In the genomic region with DNA sequence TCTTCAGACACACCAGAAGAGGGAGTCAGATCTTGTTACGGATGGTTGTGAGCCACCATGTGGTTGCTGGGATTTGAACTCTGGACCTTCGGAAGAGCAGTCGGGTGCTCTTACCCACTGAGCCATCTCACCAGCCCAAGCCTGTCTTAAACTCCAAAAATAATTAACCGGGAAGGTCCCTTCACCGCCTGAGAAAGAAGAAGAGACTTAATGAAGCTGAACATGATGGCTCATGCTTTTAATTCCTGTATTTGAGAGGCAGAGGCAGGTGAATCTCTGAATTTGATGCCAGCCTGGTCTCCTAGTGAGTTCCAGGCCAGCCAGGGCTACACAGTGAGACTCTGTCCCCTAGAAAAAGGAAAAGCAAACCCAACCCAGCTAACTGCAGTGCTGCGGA, we compare ENCODE assay signal across 7 mouse cellular contexts. TPM values are rescaled to one million over a fixed set of nuclear protein-coding genes. Genes with fewer than 3 reads are reported as not detected.
DNase-seq lines count a peak whose midpoint lies in the region; ATAC-seq and TF ChIP-seq lines count a peak whose summit lies in the region.
"Not testable (repeated sequence)": the region's sequence is repeated elsewhere in the genome, so short reads cannot be mapped to it uniquely, and the experiment has no call there.

No protein-coding gene starts in this region.

- not testable (repeated sequence) for TF ChIP-seq POLR2A in cerebellum, adult 2 months (IDR thresholded peaks at IDR 0.05; ENCODE audit: borderline replicate concordance, insufficient read depth, low read length); liver, adult 2 months (IDR thresholded peaks at IDR 0.05; ENCODE audit: extremely low read depth, insufficient read depth, low read length)

- 0 out of 2 replicates have a peak overlapping the region, but pooled peaks have one; percentile 16 for H3K9ac ChIP-seq in heart, embryonic 11.5 days (ENCODE audit: low read depth, low read length)
- H3K9ac ChIP-seq in liver, adult 2 months (ENCODE audit: low read depth, low read length); stomach, embryonic 14.5 days (replicated peaks; ENCODE audit: low read depth, low read length): not testable (repeated sequence)
- peak overlapping the region; percentile 52; the same call in 1 of the 2 replicates for H3K9ac ChIP-seq in liver, postnatal 0 days (replicated peaks)

- peaks cover 14% of the 10 kb centered on the region for H3K36me3 ChIP-seq in heart, embryonic 11.5 days (ENCODE audit: control insufficient read depth, insufficient read depth, low read length)
- peaks cover 91% of the 10 kb centered on the region for H3K36me3 ChIP-seq in hindbrain, embryonic 10.5 days
- not testable (repeated sequence) for H3K36me3 ChIP-seq in liver, adult 2 months (ENCODE audit: control insufficient read depth, insufficient read depth, low read length)
- peaks cover 36% of the 10 kb centered on the region for H3K36me3 ChIP-seq in liver, postnatal 0 days (replicated peaks; ENCODE audit: insufficient read depth, low read length)
- H3K36me3 ChIP-seq in stomach, embryonic 14.5 days (ENCODE audit: control insufficient read depth, insufficient read depth, low read length): peaks cover 15% of the 10 kb centered on the region

- ATAC-seq in heart, embryonic 11.5 days (replicated peaks; ENCODE audit: insufficient number of reproducible peaks, low FRiP score, low TSS enrichment); liver, postnatal 0 days; stomach, embryonic 14.5 days (ENCODE audit: insufficient number of reproducible peaks, insufficient read depth, low FRiP score, low read depth): not testable (repeated sequence)

- not testable (repeated sequence) for DNase-seq in cerebellum, adult 2 months; hindbrain, embryonic 10.5 days (ENCODE audit: low spot score); liver, adult 2 months (ENCODE audit: extremely low read depth, low read depth, low spot score); liver, postnatal 0 days
- DNase-seq in kidney, adult 9 months: peak; percentile 60

- H3K9me3 ChIP-seq in heart, embryonic 11.5 days (replicated peaks; ENCODE audit: control insufficient read depth, low read length); hindbrain, embryonic 10.5 days; liver, postnatal 0 days (ENCODE audit: low read length); stomach, embryonic 14.5 days (ENCODE audit: control insufficient read depth, low read depth, low read length): not testable (repeated sequence)

- H3K4me1 ChIP-seq in cerebellum, adult 2 months (ENCODE audit: control insufficient read depth, insufficient read depth, low read length): peaks cover 60% of the 10 kb centered on the region
- peaks cover 43% of the 10 kb centered on the region for H3K4me1 ChIP-seq in heart, embryonic 11.5 days (ENCODE audit: control insufficient read depth, insufficient read depth, low read length)
- H3K4me1 ChIP-seq in hindbrain, embryonic 10.5 days (replicated peaks): peaks cover 29% of the 10 kb centered on the region
- H3K4me1 ChIP-seq in liver, adult 2 months (ENCODE audit: control insufficient read depth, insufficient read depth, low read length): peaks cover 28% of the 10 kb centered on the region
- H3K4me1 ChIP-seq in liver, postnatal 0 days (ENCODE audit: insufficient read depth): peaks cover 43% of the 10 kb centered on the region
- not testable (repeated sequence) for H3K4me1 ChIP-seq in stomach, embryonic 14.5 days (ENCODE audit: control insufficient read depth, insufficient read depth, low read length)

- H3K79me2 ChIP-seq in liver, adult 2 months (ENCODE audit: control insufficient read depth, insufficient read depth, low read length): peaks cover 11% of the 10 kb centered on the region; the same call in 1 of the 2 replicates

- 73% methylated on average over 6 of the region's 6 CpGs for WGBS in cerebellum, adult 2 months
- WGBS in heart, embryonic 11.5 days (ENCODE audit: insufficient replicate concordance): 85% methylated on average over 5 of the region's 6 CpGs
- WGBS in hindbrain, embryonic 10.5 days: 91% methylated on average over 6 of the region's 6 CpGs
- 50% methylated on average over 5 of the region's 6 CpGs for WGBS in liver, adult 2 months
- WGBS in liver, postnatal 0 days (ENCODE audit: insufficient replicate concordance): 80% methylated on average over 5 of the region's 6 CpGs
- 91% methylated on average over 5 of the region's 6 CpGs for WGBS in stomach, embryonic 14.5 days

- not testable (repeated sequence) for H3K4me3 ChIP-seq in cerebellum, adult 2 months (replicated peaks; ENCODE audit: insufficient read depth, low read depth, low read length); heart, embryonic 11.5 days (ENCODE audit: low read depth, low read length); hindbrain, embryonic 10.5 days; liver, adult 2 months (ENCODE audit: insufficient read depth, low read depth, low read length); liver, postnatal 0 days (ENCODE audit: low read depth, low read length); stomach, embryonic 14.5 days (ENCODE audit: low read depth, low read length)

- H3K27me3 ChIP-seq in cerebellum, adult 2 months (ENCODE audit: control insufficient read depth, insufficient read depth, low read length); heart, embryonic 11.5 days (ENCODE audit: control insufficient read depth, insufficient read depth, low read length); hindbrain, embryonic 10.5 days (ENCODE audit: insufficient read depth, poor library complexity, severe bottlenecking); liver, adult 2 months (ENCODE audit: control insufficient read depth, insufficient read depth, low read length); liver, postnatal 0 days (ENCODE audit: insufficient read depth, low read length); stomach, embryonic 14.5 days (ENCODE audit: control insufficient read depth, insufficient read depth, low read length): not testable (repeated sequence)

- peak overlapping the region; percentile 83; the same call in 1 of the 2 replicates for H3K27ac ChIP-seq in cerebellum, adult 2 months (ENCODE audit: insufficient read depth, low read length)
- H3K27ac ChIP-seq in heart, embryonic 11.5 days (ENCODE audit: low read depth, low read length): peak overlapping the region; percentile 74
- peak overlapping the region; percentile 64; the same call in 1 of the 2 replicates for H3K27ac ChIP-seq in hindbrain, embryonic 10.5 days
- H3K27ac ChIP-seq in liver, adult 2 months (replicated peaks; ENCODE audit: insufficient read depth, low read depth, low read length): peak overlapping the region; percentile 91; the same call in 1 of the 2 replicates
- peak overlapping the region; percentile 92 for H3K27ac ChIP-seq in liver, postnatal 0 days (ENCODE audit: low read depth)
- H3K27ac ChIP-seq in stomach, embryonic 14.5 days (ENCODE audit: low read length): peak overlapping the region; percentile 33; the same call in 1 of the 2 replicates

- TF ChIP-seq CTCF in cerebellum, adult 2 months (IDR thresholded peaks at IDR 0.05; ENCODE audit: borderline replicate concordance, insufficient read depth, low read depth, low read length); liver, adult 2 months (IDR thresholded peaks at IDR 0.05; ENCODE audit: low read depth, low read length); liver, postnatal 0 days (IDR thresholded peaks at IDR 0.05; ENCODE audit: low read depth): not testable (repeated sequence)

- peak overlapping the region; percentile 40 for H3K4me2 ChIP-seq in heart, embryonic 11.5 days
- H3K4me2 ChIP-seq in liver, postnatal 0 days (ENCODE audit: low read depth, low read length): peak overlapping the region; percentile 24; the same call in 1 of the 2 replicates
- not testable (repeated sequence) for H3K4me2 ChIP-seq in stomach, embryonic 14.5 days (replicated peaks; ENCODE audit: low read depth, low read length)

- not testable (repeated sequence) for TF ChIP-seq EP300 in liver, postnatal 0 days (IDR thresholded peaks at IDR 0.05; ENCODE audit: low read depth)

RNA-seq across cellular contexts. Expression of a gene that starts 14.2 kb away (rescaled TPM):
- polyA plus RNA-seq in cerebellum, adult 2 months (2012; rRNA removed): 168 and 220 TPM in 2 replicates
- 70.0 and 82.8 TPM in 2 replicates for polyA plus RNA-seq in heart, embryonic 11.5 days (2014; fragmentation: Nextera tagmentation; extraction: Ambion mirVana)
- polyA plus RNA-seq in hindbrain, embryonic 10.5 days (2016; fragmentation: Nextera tagmentation; extraction: Ambion mirVana): 87.8 and 103 TPM in 2 replicates
- 25.3 and 29.7 TPM in 2 replicates for total RNA-seq in liver, adult 2 months (2014; rRNA removed)
- 140 and 154 TPM in 2 replicates for polyA plus RNA-seq in liver, adult 2 months (2012; rRNA removed)
- polyA plus RNA-seq in liver, postnatal 0 days (2015; fragmentation: Nextera tagmentation; extraction: Ambion mirVana): 36.4 and 36.9 TPM in 2 replicates
- polyA plus RNA-seq in stomach, embryonic 14.5 days (2014; fragmentation: Nextera tagmentation; extraction: Ambion mirVana): 44.9 and 46.2 TPM in 2 replicates

RNA-seq across cellular contexts. Expression of a gene that starts 15.5 kb away (rescaled TPM):
- 33.1 and 36.5 TPM in 2 replicates for polyA plus RNA-seq in cerebellum, adult 2 months (2012; rRNA removed)
- 0.44 and 0.74 TPM in 2 replicates for polyA plus RNA-seq in heart, embryonic 11.5 days (2014; fragmentation: Nextera tagmentation; extraction: Ambion mirVana)
- 0.29 and 0.37 TPM in 2 replicates for polyA plus RNA-seq in hindbrain, embryonic 10.5 days (2016; fragmentation: Nextera tagmentation; extraction: Ambion mirVana)
- total RNA-seq in liver, adult 2 months (2014; rRNA removed): 3.1 and 4.6 TPM in 2 replicates
- 6.7 and 7.3 TPM in 2 replicates for polyA plus RNA-seq in liver, adult 2 months (2012; rRNA removed)
- 0.27 and 0.35 TPM in 2 replicates for polyA plus RNA-seq in liver, postnatal 0 days (2015; fragmentation: Nextera tagmentation; extraction: Ambion mirVana)
- polyA plus RNA-seq in stomach, embryonic 14.5 days (2014; fragmentation: Nextera tagmentation; extraction: Ambion mirVana): 2.2 and 2.3 TPM in 2 replicates

RNA-seq across cellular contexts. Expression of a gene that starts 44.1 kb away (rescaled TPM):
- 84.1 and 85.5 TPM in 2 replicates for polyA plus RNA-seq in cerebellum, adult 2 months (2012; rRNA removed)
- polyA plus RNA-seq in heart, embryonic 11.5 days (2014; fragmentation: Nextera tagmentation; extraction: Ambion mirVana): 31.8 and 35.1 TPM in 2 replicates
- polyA plus RNA-seq in hindbrain, embryonic 10.5 days (2016; fragmentation: Nextera tagmentation; extraction: Ambion mirVana): 125 and 129 TPM in 2 replicates
- 9.3 and 10.1 TPM in 2 replicates for total RNA-seq in liver, adult 2 months (2014; rRNA removed)
- polyA plus RNA-seq in liver, adult 2 months (2012; rRNA removed): 26.6 and 29.4 TPM in 2 replicates
- 10.0 and 11.1 TPM in 2 replicates for polyA plus RNA-seq in liver, postnatal 0 days (2015; fragmentation: Nextera tagmentation; extraction: Ambion mirVana)
- polyA plus RNA-seq in stomach, embryonic 14.5 days (2014; fragmentation: Nextera tagmentation; extraction: Ambion mirVana): 40.0 and 41.3 TPM in 2 replicates

RNA-seq across cellular contexts. Expression of a gene that starts 49.2 kb away (rescaled TPM):
- polyA plus RNA-seq in cerebellum, adult 2 months (2012; rRNA removed): 40.8 and 41.1 TPM in 2 replicates
- 6.1 and 8.4 TPM in 2 replicates for polyA plus RNA-seq in heart, embryonic 11.5 days (2014; fragmentation: Nextera tagmentation; extraction: Ambion mirVana)
- polyA plus RNA-seq in hindbrain, embryonic 10.5 days (2016; fragmentation: Nextera tagmentation; extraction: Ambion mirVana): 10.3 and 14.9 TPM in 2 replicates
- 9.1 and 16.0 TPM in 2 replicates for total RNA-seq in liver, adult 2 months (2014; rRNA removed)
- 26.8 and 32.3 TPM in 2 replicates for polyA plus RNA-seq in liver, adult 2 months (2012; rRNA removed)
- polyA plus RNA-seq in liver, postnatal 0 days (2015; fragmentation: Nextera tagmentation; extraction: Ambion mirVana): 3.4 and 3.8 TPM in 2 replicates
- 9.2 and 10.4 TPM in 2 replicates for polyA plus RNA-seq in stomach, embryonic 14.5 days (2014; fragmentation: Nextera tagmentation; extraction: Ambion mirVana)

RNA-seq across cellular contexts. Expression of a gene that starts 50.2 kb away (rescaled TPM):
- 317 and 326 TPM in 2 replicates for polyA plus RNA-seq in cerebellum, adult 2 months (2012; rRNA removed)
- 9.6 and 10.1 TPM in 2 replicates for polyA plus RNA-seq in heart, embryonic 11.5 days (2014; fragmentation: Nextera tagmentation; extraction: Ambion mirVana)
- 13.1 and 14.7 TPM in 2 replicates for polyA plus RNA-seq in hindbrain, embryonic 10.5 days (2016; fragmentation: Nextera tagmentation; extraction: Ambion mirVana)
- 12.8 and 17.1 TPM in 2 replicates for total RNA-seq in liver, adult 2 months (2014; rRNA removed)
- 33.0 and 39.1 TPM in 2 replicates for polyA plus RNA-seq in liver, adult 2 months (2012; rRNA removed)
- 5.6 and 5.7 TPM in 2 replicates for polyA plus RNA-seq in liver, postnatal 0 days (2015; fragmentation: Nextera tagmentation; extraction: Ambion mirVana)
- polyA plus RNA-seq in stomach, embryonic 14.5 days (2014; fragmentation: Nextera tagmentation; extraction: Ambion mirVana): 10.0 TPM in 2 replicates

Comparison
In these comparisons a context has a peak if more than half of its experiments do, and no peak if none do; other contexts are left out.
1. H3K27ac ChIP-seq: peak in every context shown above with its lines; median percentile 92 in liver, postnatal 0 days; 91 in liver, adult 2 months; 83 in cerebellum, adult 2 months; 74 in heart, embryonic 11.5 days; 64 in hindbrain, embryonic 10.5 days; 33 in stomach, embryonic 14.5 days.